Mouse (Mus musculus) cerebellum, postnatal 14 days (tissue): ENCODE data around the gene Ttc16.

ENCODE experiments used
- DNase-seq, 2 experiments: peaks; one replicate each; pipeline ENCODE4 v3.0.0; 2021; ENCODE audit warnings: mixed read lengths in 2 of 2

The Ttc16 gene

DNA sequence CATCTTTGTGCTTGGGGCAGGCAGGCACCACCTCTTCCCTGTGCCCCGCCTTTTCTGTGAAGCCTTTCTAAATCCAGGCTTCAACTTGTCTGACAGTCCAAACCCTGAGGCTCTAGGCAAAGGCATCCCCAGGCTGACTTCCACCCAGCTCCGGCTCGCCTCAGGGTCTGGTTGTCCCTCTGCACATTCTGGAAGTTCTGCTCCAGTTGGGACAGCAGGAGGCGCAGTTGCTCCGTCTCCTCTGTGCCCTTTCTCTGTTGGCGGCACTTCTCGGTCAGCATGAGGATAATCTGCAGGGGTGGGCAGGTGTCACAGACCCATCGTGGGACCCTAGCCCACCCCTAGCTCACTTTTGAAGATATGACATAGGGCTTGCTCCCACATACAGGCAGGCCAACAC, 3.7 kb upstream of the Ttc16 start:
- DNase-seq: peak; percentile 79 to 86

- DNase-seq: no peak
Observed at GRCm38 (mm10) chr2:32778081-32778480, 2.6 kb upstream of the Ttc16 start.

GRCm38 (mm10) chr2:32776192-32776591, 759 bp upstream of the Ttc16 start:
- DNase-seq: no peak

DNA sequence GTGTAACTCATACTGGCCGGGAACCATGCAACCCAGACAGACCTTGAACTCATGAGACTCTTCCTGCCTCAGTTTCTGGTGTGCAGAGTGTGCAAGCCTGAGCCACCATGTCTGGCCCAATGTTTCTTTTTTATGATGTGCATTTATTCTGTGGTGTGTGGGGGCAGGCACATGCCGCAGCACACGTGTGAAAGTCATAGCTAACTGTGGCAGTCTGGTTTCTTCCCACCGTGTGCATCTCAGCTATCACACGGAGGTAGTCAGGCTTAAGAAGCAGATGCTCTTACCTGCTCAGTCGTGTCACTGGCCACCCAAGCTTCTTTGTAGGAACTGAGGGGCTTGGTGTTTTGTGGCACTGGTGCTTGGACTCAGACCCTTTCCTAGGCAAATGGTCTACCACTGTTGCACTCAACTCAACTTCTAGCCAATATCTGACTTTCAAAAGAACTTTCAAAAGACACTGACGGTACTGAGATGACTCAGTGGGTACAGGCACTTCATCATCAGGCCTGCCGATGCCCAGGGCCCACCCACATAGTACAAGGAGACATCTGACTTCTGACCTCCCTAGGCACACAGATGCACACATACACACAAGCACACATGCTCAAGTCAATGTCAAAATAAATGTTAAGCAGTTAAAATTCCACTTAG, 2.7 kb downstream of the Ttc16 start:
- DNase-seq: no peak

GRCm38 (mm10) chr2:32771886-32772285, 3.5 kb downstream of the Ttc16 start:
- no peak for DNase-seq

DNA sequence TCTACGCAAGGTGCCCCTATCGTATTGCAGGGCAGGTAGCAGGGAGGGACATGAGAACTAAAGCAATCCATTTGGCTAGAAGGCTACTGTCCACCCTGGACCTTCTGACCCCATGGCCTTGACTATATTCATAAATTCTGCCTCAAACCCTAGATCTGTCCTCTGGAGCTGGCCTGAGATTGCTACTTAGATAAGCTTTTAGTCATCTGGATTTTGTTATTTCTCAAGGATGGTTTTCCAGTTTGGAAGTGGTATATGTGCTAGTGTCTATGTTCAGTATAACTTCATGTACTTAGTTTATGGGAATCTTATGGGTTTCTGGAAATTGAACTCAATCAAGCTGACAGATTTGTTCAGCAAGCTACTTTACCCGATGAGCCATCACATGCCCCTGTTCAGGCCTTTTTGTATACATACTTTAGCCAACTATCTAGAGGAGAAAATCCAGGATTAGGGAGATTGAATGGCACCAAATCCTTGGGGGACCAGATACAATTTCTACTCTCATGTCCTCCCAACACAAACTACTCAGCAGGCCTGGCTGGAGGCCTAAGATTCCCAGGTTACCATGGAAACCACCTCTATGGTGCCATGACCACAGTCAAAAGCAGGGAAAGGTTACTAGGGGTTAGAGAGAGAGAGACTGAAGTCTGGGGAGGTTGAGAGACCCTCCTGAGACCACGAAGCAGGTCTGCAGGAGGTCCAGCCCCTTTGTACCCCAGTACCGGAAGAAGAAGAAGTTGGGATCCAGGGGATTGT, 5.9 kb downstream of the Ttc16 start:
- peak; percentile 71 to 79 for DNase-seq

DNA sequence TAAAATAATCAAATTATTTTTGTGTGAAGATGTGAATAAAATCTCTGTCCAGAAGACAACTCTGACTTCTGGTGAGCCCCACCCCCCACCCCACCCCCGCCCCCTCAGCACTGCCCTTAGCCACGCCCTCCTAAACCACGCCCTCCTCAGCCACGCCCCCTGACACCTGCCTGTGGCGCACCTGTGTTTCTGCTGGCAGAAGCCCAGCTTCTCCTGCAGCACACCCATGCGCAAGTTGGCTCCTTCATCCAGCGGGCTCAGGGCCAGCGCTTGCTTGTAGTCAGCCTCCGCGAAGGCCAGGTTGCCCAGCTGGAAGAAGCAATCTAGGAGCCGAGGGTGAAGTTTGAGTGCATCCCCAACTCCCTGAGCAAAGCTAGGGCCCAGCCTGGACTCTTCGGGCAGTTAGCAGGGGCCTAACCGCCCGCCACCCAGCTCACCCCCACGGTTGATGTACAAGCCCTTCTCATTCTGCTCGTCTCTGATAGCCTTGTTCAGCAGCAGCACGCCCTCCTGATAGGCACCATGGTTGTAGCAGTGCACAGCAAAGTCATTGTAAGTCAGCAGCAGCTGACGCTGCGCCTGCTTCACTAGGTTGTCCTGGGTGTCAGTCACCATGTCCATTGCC, 6.7 kb downstream of the Ttc16 start:
- DNase-seq: peak; percentile 82 to 88

DNA sequence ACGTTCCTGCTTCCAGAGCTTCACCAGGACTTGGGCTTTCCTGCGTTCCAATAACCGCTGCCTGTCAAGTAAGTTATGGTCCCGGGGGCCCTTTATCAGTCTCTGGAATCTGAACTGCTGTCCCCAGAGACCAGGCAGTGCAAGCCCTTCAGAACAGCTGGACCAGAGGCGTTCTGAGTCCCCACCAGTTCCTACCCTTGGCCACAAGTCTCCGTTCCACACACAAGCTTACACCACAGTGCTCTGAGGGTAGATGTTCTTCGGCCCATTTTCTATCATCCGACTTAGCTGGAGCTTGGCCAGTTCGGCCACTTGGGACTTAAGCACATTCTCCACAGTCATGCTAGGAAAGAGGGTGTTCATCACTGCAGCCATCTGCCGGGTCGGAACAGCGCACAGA, 8.2 kb downstream of the Ttc16 start:
- no peak for DNase-seq

- no peak for DNase-seq
Observed at GRCm38 (mm10) chr2:32763353-32763752, 12.1 kb downstream of the Ttc16 start.

DNA sequence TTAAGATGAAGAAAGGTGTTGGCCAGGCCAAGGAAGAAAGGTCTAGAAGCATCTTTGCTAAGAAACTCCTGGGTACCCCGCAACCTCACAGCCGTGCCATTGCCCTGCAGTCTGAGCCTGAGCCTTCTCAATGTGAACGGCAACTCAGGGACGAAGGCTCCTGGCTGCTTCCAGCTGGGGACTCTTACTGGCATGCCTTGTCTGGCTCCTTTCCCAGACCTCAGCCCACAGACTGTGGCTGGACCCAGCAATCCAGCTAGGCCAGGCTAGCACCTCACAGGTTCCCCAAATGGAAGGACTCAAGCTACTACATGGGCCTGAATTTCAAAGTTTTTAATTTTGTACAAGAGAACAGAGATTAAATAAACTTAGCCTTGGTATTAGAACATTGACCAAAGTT, 13.6 kb downstream of the Ttc16 start:
- peak in 1 of 2 experiments; percentile 45 for DNase-seq

GRCm38 (mm10) chr2:32761361-32761760, 14.1 kb downstream of the Ttc16 start:
- peak; percentile 52 to 74 for DNase-seq

DNA sequence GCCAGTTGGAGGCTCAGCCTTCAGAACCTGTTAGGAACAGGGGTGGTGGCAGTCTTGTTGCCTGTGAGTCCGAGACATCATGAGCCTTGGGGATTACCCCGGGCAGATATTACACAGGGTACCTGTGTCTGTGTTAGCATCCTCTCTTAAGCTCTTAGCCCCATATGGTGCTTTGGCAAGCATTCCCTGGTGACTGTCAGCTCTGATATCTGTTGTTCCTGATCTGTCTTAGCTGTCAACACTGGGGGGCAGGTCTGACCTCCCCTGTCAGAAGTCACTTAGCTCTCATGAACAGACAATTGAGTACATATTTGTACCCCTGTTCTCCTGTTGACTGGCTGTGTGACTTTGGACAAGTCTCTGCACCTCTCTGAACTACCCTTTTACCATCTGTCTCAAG, 16.4 kb downstream of the Ttc16 start:
- DNase-seq: no peak

DNA sequence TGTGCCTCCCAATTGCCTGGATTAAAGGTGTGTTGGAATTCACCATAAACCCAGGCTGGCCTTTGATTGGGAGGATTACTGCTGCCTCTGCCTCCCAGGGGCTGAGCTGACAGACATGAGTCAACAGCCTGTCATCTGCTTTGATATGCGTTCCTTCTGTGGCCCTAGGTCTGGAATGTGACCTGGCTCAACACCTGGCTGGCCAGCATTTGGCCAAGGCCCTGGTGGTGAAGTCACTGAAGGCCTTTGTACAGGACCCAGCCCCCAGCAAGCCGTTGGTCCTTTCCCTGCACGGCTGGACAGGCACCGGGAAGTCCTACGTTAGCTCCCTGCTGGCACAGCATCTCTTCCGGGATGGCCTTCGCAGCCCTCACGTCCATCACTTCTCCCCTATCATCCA, 16.9 kb downstream of the Ttc16 start:
- DNase-seq: no peak

GRCm38 (mm10) chr2:32757056-32757845, 18.2 kb downstream of the Ttc16 start, which contains the start of gene Tor2a:
Tor2a (plus strand) TSS chr2:32757234.
- DNase-seq: peak; percentile 97

DNA sequence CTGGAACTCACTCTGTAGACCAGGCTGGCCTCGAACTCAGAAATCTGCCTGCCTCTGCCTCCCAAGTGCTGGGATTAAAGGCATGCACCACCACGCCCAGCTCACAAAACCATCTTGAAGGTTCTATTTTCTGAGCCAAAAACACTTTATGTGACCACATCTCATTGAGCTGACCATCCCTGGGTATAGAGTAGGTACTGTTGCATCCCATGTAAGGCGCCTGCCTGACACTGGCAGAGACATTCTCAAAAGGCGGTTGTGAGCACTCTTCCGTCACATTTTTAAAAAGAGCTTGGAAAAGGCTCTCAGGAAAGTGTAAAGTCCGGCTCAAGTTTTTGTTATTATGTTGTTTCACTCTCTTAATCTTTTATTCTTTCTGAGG, 18.8 kb downstream of the Ttc16 start:
- no peak for DNase-seq

DNA sequence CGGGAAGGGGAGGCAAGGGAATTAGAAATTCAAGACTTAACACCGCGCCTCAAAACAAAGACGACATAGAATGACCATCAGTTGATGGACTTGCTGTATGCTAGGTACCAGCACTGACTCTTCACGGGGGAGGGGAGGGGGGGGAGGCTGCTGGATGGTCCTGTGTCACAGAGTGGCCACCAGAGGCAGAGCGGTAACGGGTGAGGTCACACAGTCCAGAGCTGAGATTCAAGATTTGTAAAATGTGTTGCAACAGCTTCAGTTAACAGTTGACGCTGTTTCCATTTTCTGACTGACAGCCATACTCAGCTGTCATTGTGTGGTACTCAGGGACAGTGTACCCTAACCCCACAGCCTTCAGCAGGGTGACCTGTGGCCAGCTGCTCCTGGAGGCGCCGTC, 23.3 kb downstream of the Ttc16 start:
- DNase-seq: no peak

GRCm38 (mm10) chr2:32751665-32752033, 23.8 kb downstream of the Ttc16 start:
- DNase-seq: no peak

GRCm38 (mm10) chr2:32750887-32751664, 24.4 kb downstream of the Ttc16 start:
- peak in 1 of 2 experiments; percentile 52 for DNase-seq

DNA sequence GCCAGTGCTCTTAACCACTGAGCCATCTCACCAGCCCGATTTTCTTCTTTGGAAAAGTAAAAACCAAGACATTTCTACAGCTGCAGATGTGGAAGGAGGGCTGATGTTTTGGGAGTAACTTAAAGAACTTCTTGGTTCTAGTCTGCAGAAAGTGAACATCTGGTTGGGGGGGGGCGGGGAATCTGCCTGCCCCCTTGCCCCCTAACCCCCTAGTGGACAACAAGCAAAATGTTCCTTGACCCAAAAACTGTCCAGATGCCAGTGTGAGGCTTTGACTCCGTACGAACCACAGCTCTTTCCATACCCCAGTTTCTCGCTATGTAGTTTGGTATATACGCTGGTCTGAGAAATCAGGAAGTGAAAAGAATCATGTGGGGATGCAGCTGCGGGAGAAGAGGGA, 25.2 kb downstream of the Ttc16 start:
- no peak for DNase-seq

DNA sequence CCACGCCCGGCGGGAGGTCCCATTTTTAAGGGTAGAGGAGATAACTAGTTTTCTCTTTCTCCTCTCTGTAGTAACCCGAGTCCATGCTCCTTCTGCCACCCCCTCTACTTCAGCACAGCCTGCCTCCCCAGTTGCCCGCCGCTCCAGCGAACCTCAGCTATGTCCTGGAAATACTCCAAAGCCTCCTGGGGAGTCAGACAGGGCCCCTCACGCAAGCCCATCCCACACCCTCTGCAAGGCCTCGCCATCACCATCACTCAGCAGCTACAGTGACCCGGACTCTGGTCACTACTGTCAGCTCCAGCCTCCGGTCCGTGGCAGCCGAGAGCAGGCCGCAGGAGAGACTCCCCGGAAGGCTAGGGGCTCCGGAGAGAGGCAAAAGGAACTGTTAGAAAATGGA, 26.4 kb downstream of the Ttc16 start:
- no peak for DNase-seq

DNA sequence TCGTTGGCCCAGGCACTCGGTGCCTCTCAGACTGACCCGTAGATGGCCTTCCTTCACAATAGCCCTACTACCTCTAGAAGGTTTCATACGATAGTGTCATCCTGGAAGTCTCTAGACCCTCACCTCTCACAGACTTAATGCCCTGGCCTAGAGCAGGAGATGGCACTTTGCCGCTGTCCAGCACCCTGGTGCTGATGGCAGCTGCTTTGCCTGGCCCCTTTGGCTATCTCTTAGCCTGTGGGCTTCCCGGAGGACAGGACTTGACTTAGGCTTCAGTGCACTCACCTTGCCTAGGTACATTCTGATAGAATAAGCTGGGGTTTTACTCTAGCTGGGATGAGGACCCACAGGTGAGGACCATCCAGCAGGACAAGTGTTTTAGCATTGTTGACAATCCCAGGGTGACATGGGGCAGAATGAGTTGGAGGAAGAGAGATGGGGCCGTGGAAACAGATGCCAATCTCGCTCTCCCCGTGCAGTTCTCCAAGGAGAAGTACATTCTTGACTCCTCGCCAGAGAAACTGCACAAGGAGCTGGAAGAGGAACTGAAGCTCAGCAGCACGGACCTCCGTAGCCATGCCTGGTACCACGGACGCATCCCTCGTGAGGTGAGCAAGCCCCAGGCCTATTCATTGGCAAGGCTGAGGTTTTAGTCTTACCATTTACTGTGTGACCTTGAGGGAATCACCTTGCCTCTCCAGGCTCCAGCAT, 31.0 kb downstream of the Ttc16 start:
- no peak for DNase-seq

DNA sequence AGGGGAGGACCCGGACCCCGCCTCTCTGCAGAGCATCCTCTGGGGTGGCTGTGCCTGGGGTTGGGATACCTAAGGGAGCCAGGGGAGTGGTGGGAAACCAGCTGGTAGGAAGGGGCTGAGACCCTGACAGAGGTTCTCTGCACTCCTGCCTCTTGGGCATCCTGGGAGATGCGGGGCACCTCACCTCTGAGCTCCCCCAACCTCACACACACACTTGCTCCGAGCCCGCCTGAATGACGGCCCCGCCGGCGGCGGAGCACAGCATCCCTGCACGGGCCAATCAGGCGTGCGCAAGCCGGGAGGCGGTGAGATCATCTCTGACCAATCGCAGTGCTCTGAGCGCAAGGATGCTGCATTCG, 33.3 kb downstream of the Ttc16 start:
- peak; percentile 91 to 92 for DNase-seq
